Comparison of ENCODE assay signal across 39 mouse cellular contexts in the genomic region with DNA sequence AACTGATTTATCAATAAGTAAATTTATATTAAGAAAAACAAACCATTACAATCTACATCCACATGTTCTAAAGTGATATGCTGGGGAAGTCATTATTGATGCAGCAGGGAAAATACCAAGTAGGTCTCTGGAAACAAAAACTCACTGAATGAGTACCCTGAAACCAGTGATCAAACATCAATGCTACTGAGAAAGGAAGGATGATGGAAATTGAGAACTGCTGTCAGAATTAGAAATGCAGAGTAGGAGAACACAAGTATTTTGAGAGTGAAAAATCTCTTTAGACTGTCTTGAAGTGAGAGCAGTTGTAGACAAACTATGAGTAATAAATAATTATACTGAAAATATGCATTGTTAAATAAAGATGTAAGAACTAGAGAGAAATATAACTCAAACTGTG. TPM values are rescaled to one million over a fixed set of nuclear protein-coding genes. Genes with fewer than 3 reads are reported as not detected.
"Had no signal": no experiment of that assay in that cellular context is flagged by ENCODE, and none has a peak within 500 bp of the region (broad histone marks: within the 10 kb centered on the region; RNA-seq: fewer than 3 reads in every experiment).

No protein-coding gene starts in this region.

- H3K4me1 ChIP-seq: embryonic facial prominence, embryonic 12.5 days; embryonic facial prominence, embryonic 13.5 days; embryonic facial prominence, embryonic 15.5 days; forebrain, embryonic 10.5 days; forebrain, embryonic 12.5 days; forebrain, embryonic 13.5 days; forebrain, embryonic 15.5 days; heart, embryonic 10.5 days had no signal

- H3K4me3 ChIP-seq: embryonic facial prominence, embryonic 12.5 days; embryonic facial prominence, embryonic 13.5 days; embryonic facial prominence, embryonic 15.5 days; erythroblast, embryonic 14.5 days; forebrain, embryonic 10.5 days; forebrain, embryonic 12.5 days; forebrain, embryonic 13.5 days; forebrain, embryonic 15.5 days; gastrocnemius, adult 2 months; heart, adult 2 months; heart, embryonic 10.5 days had no signal

- H3K4me2 ChIP-seq: embryonic facial prominence, embryonic 12.5 days; embryonic facial prominence, embryonic 13.5 days; embryonic facial prominence, embryonic 15.5 days; forebrain, embryonic 12.5 days; forebrain, embryonic 13.5 days; forebrain, embryonic 15.5 days had no signal

- H3K9ac ChIP-seq: embryonic facial prominence, embryonic 12.5 days; embryonic facial prominence, embryonic 13.5 days; embryonic facial prominence, embryonic 15.5 days; forebrain, embryonic 12.5 days; forebrain, embryonic 13.5 days; forebrain, embryonic 15.5 days; forebrain, postnatal 0 days had no signal

- H3K27ac ChIP-seq: embryonic facial prominence, embryonic 12.5 days; embryonic facial prominence, embryonic 13.5 days; embryonic facial prominence, embryonic 15.5 days; forebrain, embryonic 10.5 days; forebrain, embryonic 12.5 days; forebrain, embryonic 13.5 days; forebrain, embryonic 15.5 days; gastrocnemius, adult 2 months; heart, adult 2 months; heart, embryonic 10.5 days had no signal

- H3K9me3 ChIP-seq: embryonic facial prominence, embryonic 12.5 days; embryonic facial prominence, embryonic 13.5 days; embryonic facial prominence, embryonic 15.5 days; forebrain, embryonic 10.5 days; forebrain, embryonic 12.5 days; forebrain, embryonic 13.5 days; forebrain, embryonic 15.5 days; heart, embryonic 10.5 days had no signal

- H3K36me3 ChIP-seq: embryonic facial prominence, embryonic 12.5 days; embryonic facial prominence, embryonic 13.5 days; embryonic facial prominence, embryonic 15.5 days; forebrain, embryonic 10.5 days; forebrain, embryonic 12.5 days; forebrain, embryonic 15.5 days; heart, embryonic 10.5 days had no signal

- H3K27me3 ChIP-seq: embryonic facial prominence, embryonic 12.5 days; embryonic facial prominence, embryonic 13.5 days; embryonic facial prominence, embryonic 15.5 days; forebrain, embryonic 12.5 days; forebrain, embryonic 13.5 days; forebrain, embryonic 15.5 days had no signal

- DNase-seq: cerebellum, adult 9-10 months; cerebellum, adult 9-11 months; cerebellum, postnatal 10 days; cerebellum, postnatal 14 days; cerebellum, postnatal 25 days; cerebellum, postnatal 36 days; embryo, embryonic 11 days; forebrain, postnatal 0 days; gastrocnemius, adult 2 months; gastrocnemius, postnatal 10 days; gastrocnemius, postnatal 14 days; gastrocnemius, postnatal 25 days; gastrocnemius, postnatal 36 days; heart, adult 11 months; heart, adult 18-20 months; heart, adult 2 months had no signal

RNA-seq across cellular contexts. Expression of gene Gm5152, which starts 26.0 kb away (rescaled TPM):
- total RNA-seq: common myeloid progenitor, adult 5-6 weeks; forebrain, postnatal 0 days; gastrocnemius, adult 18-20 months; gastrocnemius, adult 2 months; gastrocnemius, adult 8-10 months; gastrocnemius, postnatal 10 days; gastrocnemius, postnatal 14 days; gastrocnemius, postnatal 25 days; gastrocnemius, postnatal 36 days; gastrocnemius, postnatal 4 days; granulocyte monocyte progenitor cell, adult 5-6 weeks; heart, adult 18-20 months; heart, adult 2 months; heart, adult 8-10 months had no signal
- polyA plus RNA-seq: cortical plate, adult 2 months; embryonic facial prominence, embryonic 11.5 days; embryonic facial prominence, embryonic 12.5 days; embryonic facial prominence, embryonic 13.5 days; embryonic facial prominence, embryonic 14.5 days; embryonic facial prominence, embryonic 15.5 days; erythroblast, embryonic 14.5 days; forebrain, embryonic 10.5 days; forebrain, embryonic 11.5 days; forebrain, embryonic 12.5 days; forebrain, embryonic 13.5 days; forebrain, embryonic 14.5 days; forebrain, embryonic 15.5 days; forebrain, embryonic 16.5 days; forebrain, postnatal 0 days; frontal cortex, adult 2 months; gonadal fat pad, adult 2 months; heart, adult 2 months; heart, embryonic 10.5 days had no signal
